ENCODE assay signal across 22 mouse cellular contexts in the genomic region with DNA sequence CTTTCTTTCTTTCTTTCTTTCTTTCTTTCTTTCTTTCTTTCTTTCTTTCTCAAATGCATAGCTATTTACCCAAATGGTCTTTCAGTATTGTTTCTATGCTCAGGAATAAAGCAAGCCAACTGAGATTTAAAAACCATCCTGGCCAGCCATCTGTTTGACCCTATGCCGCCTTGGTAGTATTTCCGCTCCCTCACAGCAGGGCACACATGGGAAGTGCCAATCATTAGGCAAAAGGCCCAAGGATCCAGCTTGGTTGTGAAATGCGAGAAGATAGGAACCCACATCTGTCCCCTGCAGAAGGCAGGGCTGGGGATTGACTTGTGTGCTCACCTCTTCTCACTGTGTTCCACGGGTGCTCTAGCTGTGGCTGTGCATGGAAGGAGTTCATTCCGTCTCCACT.
A peak's percentile ranks its signal among the peaks of the same experiment; 100 is the strongest.
DNase-seq lines count a peak whose midpoint lies in the region; ATAC-seq and TF ChIP-seq lines count a peak whose summit lies in the region.
"Had no signal": no experiment of that assay in that cellular context is flagged by ENCODE, and none has a peak within 500 bp of the region (broad histone marks: within the 10 kb centered on the region; RNA-seq: fewer than 3 reads in every experiment).

No protein-coding gene starts in this region.

- no peaks in the 10 kb centered on the region for H3K27me3 ChIP-seq in hindbrain, embryonic 10.5 days (ENCODE audit: insufficient read depth, poor library complexity, severe bottlenecking)
- H3K27me3 ChIP-seq in hindbrain, embryonic 13.5 days, result no peaks in the 10 kb centered on the region
- H3K27me3 ChIP-seq in cerebellum, adult 2 months (ENCODE audit: control insufficient read depth, insufficient read depth, low read length), result no peaks in the 10 kb centered on the region
- H3K27me3 ChIP-seq: heart, embryonic 13.5 days; limb, embryonic 13.5 days; liver, embryonic 13.5 days; neural tube, embryonic 13.5 days had no signal

- no peak for TF ChIP-seq CTCF in cerebellum, adult 2 months (IDR thresholded peaks at IDR 0.05; ENCODE audit: borderline replicate concordance, insufficient read depth, low read depth, low read length)

- H3K4me2 ChIP-seq in hindbrain, embryonic 13.5 days, result no peak overlapping the region
- H3K4me2 ChIP-seq: heart, embryonic 13.5 days; limb, embryonic 13.5 days; liver, embryonic 13.5 days; lung, embryonic 14.5 days; neural tube, embryonic 13.5 days had no signal

- no peak for ATAC-seq in hindbrain, embryonic 13.5 days (ENCODE audit: low FRiP score)
- no peak for ATAC-seq in CD4-positive, CD25-positive, alpha-beta regulatory T cell, adult 4 months

- no peak overlapping the region for H3K4me3 ChIP-seq in hindbrain, embryonic 10.5 days
- H3K4me3 ChIP-seq in hindbrain, embryonic 13.5 days, result no peak overlapping the region
- no peak overlapping the region for H3K4me3 ChIP-seq in cerebellum, adult 2 months (replicated peaks; ENCODE audit: insufficient read depth, low read depth, low read length)
- H3K4me3 ChIP-seq: heart, embryonic 13.5 days; layer of hippocampus, adult 2 months; left cerebral cortex, adult 2 months; limb, embryonic 13.5 days; liver, embryonic 13.5 days; neural tube, embryonic 13.5 days had no signal

- H3K4me1 ChIP-seq in hindbrain, embryonic 10.5 days (replicated peaks), result peaks cover 40% of the 10 kb centered on the region
- H3K4me1 ChIP-seq in hindbrain, embryonic 13.5 days (replicated peaks), result peaks cover 11% of the 10 kb centered on the region
- peaks cover 22% of the 10 kb centered on the region for H3K4me1 ChIP-seq in cerebellum, adult 2 months (ENCODE audit: control insufficient read depth, insufficient read depth, low read length)
- H3K4me1 ChIP-seq: liver, embryonic 13.5 days had no signal

- H3K36me3 ChIP-seq in hindbrain, embryonic 10.5 days, result no peaks in the 10 kb centered on the region
- no peaks in the 10 kb centered on the region for H3K36me3 ChIP-seq in hindbrain, embryonic 13.5 days
- H3K36me3 ChIP-seq: G1E; heart, embryonic 13.5 days; limb, embryonic 13.5 days; liver, embryonic 13.5 days; neural tube, embryonic 13.5 days had no signal

- no peak overlapping the region for H3K27ac ChIP-seq in hindbrain, embryonic 10.5 days
- H3K27ac ChIP-seq in hindbrain, embryonic 13.5 days, result no peak overlapping the region
- H3K27ac ChIP-seq in cerebellum, adult 2 months (ENCODE audit: insufficient read depth, low read length), result peak overlapping the region; percentile 74
- H3K27ac ChIP-seq: heart, embryonic 13.5 days; kidney, postnatal 0 days; layer of hippocampus, adult 2 months; left cerebral cortex, adult 2 months; limb, embryonic 13.5 days; liver, embryonic 13.5 days; neural tube, embryonic 13.5 days had no signal

- H3K9ac ChIP-seq in hindbrain, embryonic 13.5 days, result no peak overlapping the region
- H3K9ac ChIP-seq: heart, embryonic 13.5 days; limb, embryonic 13.5 days; liver, embryonic 13.5 days; lung, embryonic 14.5 days; neural tube, embryonic 13.5 days had no signal

- no peak for TF ChIP-seq POLR2A in cerebellum, adult 2 months (IDR thresholded peaks at IDR 0.05; ENCODE audit: borderline replicate concordance, insufficient read depth, low read length)

- peak; percentile 46 for DNase-seq in hindbrain, embryonic 10.5 days (ENCODE audit: low spot score)
- peak; percentile 93 for DNase-seq in brain, adult 2 months (ENCODE audit: low read depth, low spot score)
- DNase-seq in cerebellum, adult 2 months, result peak; percentile 86 to 89
- DNase-seq in cerebellum, postnatal 36 days, result peak; percentile 80 to 86
- DNase-seq in layer of hippocampus, postnatal 14 days (ENCODE audit: low spot score in 2 of 2), result no peak
- DNase-seq in kidney, postnatal 14 days, result no peak
- DNase-seq: adrenal gland, postnatal 25 days; kidney, adult 18-20 months; liver, embryonic 13.5 days; lung, embryonic 14.5 days; lung, postnatal 36 days; right cerebral cortex, postnatal 14 days; thymus, postnatal 36 days had no signal

- H3K9me3 ChIP-seq in hindbrain, embryonic 10.5 days, result no peaks in the 10 kb centered on the region
- H3K9me3 ChIP-seq in hindbrain, embryonic 13.5 days, result no peaks in the 10 kb centered on the region
- H3K9me3 ChIP-seq: heart, embryonic 13.5 days; limb, embryonic 13.5 days; liver, embryonic 13.5 days; neural tube, embryonic 13.5 days had no signal

- 27% methylated on average over 5 of the region's 5 CpGs for WGBS in hindbrain, embryonic 10.5 days
- 20% methylated on average over 5 of the region's 5 CpGs for WGBS in hindbrain, embryonic 13.5 days
- 7% methylated on average over 5 of the region's 5 CpGs for WGBS in cerebellum, adult 2 months

Comparison
In these comparisons a context has a peak if more than half of its experiments do, and no peak if none do; other contexts are left out.
1. DNase-seq: peak in hindbrain, embryonic 10.5 days (single experiment), brain, adult 2 months (single experiment), cerebellum, adult 2 months (2 of 2) and cerebellum, postnatal 36 days (2 of 2); none in layer of hippocampus, postnatal 14 days (0 of 2) and kidney, postnatal 14 days (single experiment).